Mouse (Mus musculus) retina, postnatal 7 days (tissue): ENCODE measurements around the gene Wdr11.
A peak's percentile ranks its signal among the peaks of the same experiment; 100 is the strongest.

Experiments
- DNase-seq: peaks from one replicate; pipeline ENCODE4 v3.0.0-alpha.2; 2012; ENCODE audit warnings: low read depth, low spot score

Gene Wdr11

DNA sequence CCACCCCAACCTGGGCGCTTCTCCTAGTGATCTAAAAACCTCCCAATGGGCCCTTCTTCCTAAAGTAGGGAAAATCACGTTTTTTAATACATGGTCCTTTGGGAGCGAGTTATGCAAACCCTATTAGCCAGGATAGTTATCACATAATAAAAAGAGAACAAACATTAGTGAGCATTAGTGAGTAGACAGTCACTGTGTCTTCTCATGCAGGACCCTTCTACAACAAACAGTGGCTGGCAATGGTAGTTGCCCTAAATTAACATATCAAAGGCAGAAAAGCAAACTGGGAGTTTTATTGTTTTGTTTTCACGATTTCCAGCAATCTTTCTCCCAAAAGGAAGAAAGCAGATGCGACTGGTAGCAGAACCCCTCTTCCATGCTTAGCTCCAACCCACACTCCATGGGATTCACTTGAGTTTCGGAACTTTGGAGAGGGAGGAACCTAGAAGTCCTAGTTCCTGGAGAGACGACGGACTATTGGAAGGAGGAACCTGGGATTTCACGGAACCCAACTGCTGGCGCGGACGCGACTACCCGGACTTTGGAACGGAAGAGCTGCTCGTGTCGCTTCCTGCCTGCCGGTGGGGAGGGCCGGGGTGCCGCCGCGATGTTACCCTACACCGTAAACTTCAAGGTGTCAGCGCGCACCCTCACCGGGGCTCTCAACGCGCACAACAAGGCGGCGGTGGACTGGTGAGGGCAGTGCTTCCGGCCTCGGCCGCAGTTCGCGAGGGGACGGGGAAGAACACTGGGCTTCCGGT is at the start of gene Wdr11:
Gene Wdr11, plus strand, starts transcription at position 493 of the 761 bp plus-strand sequence.
- peak; percentile 74 for DNase-seq

DNA sequence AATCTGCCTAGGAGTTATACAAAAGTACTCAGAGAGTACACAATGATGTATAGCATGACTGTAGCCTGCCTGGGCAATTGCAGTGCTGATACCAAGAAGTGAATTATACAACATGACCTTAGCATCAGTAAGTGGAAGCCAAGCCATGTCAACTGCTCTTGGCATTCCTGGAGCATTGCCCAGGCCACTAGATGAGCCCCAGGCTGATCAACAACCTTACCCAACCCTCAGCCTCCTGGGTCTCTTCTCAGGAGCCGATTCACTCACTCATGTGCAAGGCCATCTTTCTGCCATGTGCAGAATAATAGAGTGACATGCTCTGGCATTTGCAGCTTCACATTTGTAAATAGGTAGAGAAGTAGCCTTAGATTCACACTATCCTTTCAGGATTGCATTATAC is 24.1 kb upstream of the Wdr11 start:
- DNase-seq: no peak

DNA sequence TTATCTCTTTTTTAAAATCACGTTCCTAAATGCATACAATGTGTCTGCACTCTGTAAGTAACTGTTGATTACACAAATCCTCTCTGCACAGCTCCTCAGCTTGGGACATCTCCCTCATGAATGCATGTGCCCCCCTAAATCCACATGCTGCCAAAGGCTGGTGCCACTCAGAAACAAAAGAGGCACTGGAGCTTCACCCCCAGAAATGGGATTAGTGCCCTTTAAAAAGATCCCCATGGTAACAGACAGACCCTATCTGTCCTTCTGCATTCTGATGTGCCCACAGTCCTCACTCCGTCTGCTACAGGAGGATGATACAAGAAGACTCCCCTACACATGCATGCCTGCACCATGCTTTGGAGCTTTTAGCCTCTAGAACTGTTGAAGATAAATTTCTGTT is 23.3 kb upstream of the Wdr11 start:
- DNase-seq: no peak

DNA sequence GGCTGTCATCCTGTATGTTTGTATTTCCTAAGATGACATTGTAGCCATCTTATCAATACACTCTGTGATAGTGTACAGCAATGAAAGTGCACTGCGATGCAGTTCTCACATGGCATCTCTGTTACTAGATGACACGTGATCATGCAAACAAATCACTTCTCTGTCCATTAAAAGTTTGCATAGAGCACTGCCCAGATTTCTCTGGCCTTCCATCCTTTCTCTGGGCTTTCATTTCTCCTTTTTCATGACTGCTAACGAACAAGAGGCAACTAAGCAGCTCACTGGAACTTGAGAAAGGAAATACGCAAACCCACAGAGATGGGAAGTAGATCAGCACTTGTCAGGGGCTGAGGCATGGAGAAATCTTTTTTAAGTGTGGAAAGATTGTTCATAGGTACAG is 17.2 kb upstream of the Wdr11 start:
- DNase-seq: no peak

DNA sequence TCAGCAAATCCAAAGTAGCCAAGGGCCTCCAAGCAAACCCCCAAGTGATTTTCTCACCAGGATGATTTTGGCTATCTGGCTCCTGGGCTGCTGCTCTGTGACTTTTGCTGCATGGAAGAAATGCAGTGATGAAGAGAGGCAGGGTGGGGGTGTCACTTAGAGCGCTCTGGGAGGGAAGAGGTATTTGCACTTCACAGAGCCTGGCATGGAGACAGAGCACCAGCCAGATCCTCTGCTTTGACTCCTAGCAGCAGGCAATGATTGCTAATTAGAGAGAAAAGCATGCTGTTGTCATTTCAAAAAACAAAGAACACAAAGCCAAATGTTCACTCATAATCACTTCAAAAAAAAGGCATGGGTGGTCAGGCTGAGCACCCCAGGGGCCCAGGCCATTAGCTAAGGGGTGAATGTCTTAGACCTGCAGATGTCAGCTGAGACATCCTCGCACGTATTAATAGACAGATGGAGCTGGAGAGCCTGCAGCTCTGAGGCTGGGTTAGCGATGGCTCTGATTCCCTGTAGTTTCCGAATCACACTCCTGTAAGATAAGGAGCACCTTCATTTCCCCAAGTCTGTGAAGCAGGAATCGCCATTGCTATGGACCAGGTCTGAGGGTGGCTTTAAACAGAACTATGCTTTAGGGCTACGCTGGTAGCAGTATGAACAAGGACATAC is 16.4 kb upstream of the Wdr11 start:
- no peak for DNase-seq

DNA sequence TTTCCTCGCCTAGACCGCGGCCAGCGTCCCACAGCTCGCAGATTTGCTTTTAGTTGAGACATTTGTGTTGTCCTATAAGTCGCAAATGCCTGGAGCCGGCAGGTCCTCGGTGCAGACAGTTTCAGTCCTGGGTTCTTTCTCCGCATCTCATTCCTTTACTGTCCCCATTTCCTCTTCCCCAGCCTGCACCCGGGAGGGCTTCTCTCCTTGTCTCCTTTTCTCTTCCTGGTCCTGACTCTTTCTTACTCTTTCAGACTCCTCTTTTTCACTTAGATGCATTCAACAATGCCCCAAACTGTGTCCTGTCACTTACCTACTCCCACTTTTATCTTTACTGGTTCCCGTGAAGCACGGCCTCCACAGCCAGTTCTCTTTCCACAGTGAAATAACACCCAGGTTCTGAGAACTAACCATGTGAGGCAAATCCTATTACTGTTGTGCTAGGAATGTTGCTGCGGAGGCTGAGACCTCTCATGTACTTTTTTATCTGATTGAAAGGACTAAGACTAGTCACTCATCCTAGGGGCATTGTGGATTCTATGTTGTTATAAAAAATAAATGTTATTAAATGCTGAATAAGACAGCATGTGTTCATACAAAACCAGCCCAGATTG is 576 bp downstream of the Wdr11 start:
- DNase-seq: peak; percentile 19

DNA sequence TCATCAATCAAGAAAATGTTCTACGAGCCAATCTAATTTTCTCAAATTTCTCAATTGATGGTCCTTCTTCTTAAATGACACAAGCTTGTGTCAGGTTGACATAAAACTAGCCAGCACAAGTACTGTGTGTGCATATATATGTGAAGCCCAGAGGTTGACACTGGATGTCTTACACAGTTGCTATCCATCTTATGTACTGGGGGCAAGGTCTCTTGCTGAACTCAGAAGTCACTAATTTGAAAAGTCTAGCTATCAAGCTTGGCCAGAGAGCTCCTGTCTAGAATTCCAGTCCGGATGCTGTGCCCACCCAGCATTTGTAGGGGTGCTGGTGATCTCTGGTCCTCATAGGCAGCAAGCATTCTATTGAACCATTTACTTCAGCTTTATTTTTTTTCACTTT is 5.5 kb downstream of the Wdr11 start:
- DNase-seq: no peak

DNA sequence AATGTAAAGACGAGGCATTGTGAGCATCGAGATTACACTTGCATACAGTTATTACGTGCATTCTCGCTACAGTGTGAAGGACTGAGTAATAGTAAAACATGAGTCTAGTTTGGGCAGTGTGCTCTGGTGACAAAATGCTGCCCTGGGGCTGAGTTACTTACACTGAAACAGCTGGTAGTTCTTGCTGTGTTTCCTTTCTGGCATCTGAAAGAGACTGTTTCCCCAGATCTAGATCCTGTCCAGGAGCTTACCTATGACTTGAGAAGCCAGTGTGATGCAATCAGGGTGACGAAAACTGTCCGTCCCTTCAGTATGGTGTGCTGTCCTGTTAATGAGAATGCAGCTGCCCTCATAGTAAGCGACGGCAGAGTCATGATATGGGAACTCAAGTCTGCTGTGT is 14.6 kb downstream of the Wdr11 start:
- DNase-seq: no peak

DNA sequence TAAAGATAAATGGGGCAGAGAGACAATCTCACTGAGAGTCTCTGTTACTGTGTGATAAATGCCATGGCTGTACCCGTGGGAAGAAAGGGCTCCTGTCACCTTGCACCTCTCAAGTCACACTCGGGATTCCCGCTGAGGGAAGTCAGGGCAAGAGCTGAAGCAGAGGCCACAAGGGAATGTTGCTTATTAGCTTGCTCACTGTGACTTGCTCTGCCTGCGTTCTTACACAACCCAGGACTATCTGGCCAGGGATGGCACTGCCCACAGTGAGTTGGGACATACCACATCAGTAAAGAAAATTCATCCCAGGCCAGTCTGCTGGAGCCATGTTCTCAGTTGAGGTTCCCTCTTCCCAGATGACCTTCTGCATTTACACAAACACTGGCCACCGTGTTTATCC is 29.5 kb downstream of the Wdr11 start:
- DNase-seq: no peak

DNA sequence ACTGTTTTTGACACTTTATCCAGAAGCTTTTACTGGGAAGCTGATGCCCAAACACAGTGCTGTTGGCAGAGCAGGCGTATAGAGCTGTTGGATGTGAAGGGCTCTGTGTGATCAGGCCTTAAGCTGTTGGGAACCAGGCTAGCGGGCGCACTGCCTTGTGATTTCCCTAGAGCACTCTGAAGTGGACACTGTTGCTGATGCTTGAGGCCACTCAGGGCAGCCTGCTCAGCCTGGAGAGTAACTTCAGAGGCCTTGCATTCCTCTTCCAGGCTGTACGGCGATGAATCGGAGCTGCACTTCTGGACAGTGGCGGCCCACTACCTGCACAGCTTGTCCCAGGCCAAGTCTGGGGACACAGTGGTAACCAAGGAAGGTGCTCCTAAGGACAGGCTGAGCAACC is 38.7 kb downstream of the Wdr11 start:
- no peak for DNase-seq

DNA sequence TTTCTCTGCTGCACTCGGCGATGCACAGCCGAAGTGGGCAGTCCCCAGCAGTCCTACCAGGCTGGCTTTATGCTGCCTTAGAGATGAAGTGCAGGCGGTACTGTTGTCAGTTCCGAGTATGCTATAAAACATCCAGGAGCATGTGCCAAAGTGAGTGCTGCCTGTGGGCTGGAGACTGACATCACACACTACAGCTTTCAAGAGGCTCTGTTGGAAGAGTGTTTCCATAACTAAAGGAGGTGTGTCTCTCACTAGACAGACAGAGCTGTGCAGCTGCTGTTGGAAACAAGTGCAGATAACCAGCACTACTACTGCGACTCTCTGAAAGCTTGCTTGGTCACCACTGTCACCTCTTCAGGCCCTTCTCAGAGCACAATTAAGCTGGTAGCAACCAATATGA is 39.8 kb downstream of the Wdr11 start:
- no peak for DNase-seq

DNA sequence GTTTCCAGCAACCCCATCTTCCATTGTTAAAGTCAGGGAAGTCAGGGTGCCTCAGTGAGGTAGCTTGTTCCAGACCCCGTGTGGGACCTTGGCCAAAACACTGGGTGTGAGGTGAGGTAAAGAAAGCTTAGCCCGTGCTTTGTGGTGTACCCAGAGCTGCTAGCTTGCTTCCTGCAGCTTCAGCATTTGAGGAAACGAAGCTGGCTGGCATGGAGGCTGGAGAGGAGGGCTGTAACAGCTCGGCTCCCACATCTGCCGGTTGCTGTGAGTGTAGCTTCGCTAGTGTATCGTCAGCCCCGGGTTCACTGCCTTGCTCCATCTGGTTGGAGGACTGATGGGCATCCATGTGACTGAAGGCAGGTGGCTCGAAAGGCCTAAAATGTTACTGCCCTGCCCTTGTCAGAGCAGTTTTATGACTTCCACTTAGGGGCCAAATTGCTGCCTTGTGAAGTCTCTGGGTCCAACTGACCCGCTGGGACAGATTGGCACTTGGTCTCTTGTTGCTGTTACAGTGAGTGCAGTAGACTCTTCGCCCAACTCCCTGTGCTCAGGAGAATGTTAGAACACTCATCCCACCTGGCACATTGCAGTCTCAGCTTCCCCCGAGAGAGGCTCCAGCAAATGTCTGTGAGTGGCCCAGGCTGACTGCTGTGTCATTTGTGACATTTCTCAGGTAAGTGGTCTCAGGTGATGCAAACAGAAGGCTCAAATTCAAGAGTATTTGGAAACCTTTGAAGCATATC is 44.4 kb downstream of the Wdr11 start:
- DNase-seq: no peak

DNA sequence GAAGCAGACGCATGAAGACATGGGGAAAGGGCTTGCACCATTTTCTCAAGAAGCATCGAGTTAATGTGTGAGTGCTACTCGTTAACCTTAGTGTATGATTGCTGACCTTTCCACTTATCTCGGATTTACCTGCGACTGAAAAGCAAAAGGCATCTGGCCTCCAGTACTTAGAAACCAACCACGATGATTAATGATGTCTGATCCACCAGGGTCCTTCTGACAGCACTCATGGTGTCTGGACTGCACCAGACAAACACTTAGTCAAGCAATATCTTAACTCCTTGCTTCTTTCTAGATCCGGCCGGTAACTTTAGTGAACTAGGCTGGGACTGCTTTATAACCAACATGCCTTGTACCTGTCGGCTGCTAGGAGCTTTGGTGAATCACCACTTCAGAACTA is 45.3 kb downstream of the Wdr11 start:
- no peak for DNase-seq

DNA sequence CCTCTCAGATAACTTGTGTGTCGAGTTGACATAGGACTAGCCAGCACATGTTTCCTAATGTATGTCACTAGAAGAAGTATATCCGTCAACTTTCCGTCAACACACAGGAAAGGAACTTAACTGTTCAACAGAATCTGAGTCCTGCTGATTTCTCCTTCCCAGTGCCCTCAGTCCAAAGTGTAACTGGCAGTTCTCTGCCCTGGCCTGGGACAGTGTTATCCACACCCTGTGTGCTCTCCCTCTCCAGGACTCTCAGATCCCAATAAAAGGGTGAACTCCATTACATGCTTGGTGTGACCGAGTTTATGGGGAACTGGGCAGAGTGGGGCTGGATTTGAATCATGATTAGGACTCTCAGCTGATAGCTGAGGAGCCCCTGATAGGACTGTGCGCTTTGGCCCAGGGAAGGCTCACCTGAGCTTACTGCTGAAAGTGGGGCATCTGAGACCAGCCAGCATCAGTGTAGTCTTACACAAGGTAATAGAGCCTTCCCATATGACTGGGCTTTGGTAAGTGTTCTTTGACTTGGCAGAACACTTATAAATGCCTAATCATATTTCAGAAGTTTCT is 46.3 kb downstream of the Wdr11 start:
- DNase-seq: no peak

DNA sequence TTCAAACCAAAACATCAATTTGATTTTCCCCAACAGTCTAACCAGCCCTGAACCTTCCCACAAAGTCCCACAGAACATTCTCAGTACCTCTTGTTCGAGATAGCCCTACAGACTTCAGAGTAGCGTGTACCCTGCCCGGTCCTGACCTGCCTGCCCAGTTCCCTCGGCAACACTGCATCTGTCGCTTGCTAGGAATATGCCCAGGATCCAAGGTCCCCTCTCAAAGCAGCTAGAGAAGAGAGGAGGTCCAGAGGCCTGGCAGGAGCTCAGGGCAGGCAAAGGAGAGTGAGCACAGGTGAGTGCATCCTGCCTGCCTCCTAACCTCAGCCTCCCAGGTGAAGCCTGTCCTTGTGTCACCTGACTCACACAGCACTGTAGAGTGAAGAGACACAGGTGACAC is 47.3 kb downstream of the Wdr11 start:
- DNase-seq: no peak

DNA sequence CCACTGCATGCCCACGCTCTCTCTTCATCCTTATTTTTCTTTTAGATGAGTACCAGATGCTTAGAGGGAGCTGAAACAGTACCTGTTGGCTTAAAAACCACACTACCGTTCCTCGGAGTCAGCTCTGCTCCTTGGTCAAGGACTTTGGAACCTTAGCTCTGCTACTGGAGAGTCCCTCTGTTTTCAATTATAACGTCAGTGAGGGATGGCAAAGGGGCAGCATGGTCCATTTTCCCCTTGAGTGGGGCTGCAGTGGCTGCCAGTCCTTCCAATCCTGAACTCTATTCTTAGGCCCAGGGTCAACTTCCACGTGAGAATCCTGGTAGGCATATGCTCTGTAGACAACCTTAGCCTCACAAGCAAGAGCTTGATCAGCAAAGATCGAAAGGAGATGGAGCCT is 48.2 kb downstream of the Wdr11 start:
- DNase-seq: no peak

DNA sequence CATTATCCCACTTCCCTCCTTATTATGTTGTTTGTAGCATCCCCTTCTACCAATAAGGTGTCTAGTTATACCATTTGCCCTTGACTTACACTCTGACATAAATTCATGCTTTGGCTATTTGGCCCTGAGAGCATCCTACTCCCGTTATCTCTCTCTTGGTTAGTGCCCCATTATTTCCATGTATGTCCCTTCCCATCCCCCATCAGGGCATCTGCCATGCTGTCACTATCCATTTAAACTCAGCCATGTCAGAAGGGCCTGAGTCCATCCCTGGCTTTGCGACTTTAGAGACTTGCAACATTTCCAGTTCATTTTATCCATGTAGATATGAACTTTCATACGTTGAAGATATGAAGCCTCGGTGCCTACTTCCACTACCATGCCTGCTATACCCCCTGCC is 51.6 kb downstream of the Wdr11 start:
- DNase-seq: no peak

DNA sequence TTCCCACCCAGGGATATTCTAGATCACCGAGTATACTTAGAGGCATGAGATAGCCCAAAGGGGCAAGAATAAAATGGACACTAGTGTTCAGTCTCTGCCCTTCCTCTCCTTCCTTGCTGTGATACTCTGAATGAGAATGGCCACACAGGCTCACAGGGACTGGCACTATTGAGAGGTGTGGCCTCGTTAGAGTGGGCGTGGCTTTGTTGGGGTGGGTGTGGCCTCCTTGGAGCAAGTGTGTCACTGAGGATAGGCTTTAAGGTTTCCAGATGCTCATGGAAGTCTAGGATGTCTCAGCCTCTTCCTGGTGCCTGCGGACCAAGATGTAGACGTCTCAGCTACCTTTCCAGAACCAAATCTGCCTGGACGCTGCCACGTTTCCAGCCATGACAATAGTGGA is 56.1 kb downstream of the Wdr11 start:
- no peak for DNase-seq

DNA sequence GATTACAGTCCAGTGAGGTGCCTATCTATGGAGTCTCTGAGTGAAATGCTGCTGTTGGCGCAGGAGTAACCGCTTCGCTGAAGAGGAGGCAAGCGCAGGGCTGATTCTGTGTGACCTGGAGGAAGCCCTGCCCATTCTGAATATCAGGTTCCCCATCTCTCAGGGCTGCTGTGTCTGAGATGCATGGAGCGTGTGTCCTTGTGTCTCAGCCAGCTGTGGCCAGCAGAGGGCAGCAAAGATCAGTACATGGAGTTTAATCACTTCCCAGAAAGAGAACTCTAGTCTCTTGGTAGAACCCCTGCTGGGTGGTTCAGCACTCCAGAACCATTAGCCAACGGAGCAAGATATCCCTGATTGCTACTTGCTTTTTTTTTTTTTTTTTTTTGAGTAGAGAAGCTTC is 57.3 kb downstream of the Wdr11 start:
- peak; percentile 76 for DNase-seq

DNA sequence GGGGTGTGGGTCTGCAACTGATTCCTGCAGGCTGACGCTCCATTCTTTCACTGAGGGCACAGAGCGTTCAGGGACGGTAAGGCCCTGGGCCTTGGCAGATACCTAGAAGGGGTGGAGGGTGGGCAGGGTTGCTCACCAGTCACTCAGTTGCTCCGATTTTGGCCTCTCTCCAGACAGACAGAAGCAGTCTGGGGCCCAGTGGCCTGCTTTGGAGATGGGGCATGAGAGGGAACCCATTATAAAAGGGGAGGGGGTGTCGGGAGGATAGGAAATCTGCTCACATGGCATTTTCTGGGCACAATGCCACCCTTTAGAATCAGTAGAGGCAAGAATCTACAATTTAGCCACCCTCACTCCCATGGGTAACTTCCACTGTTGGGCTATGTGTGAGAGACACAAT is 59.1 kb downstream of the Wdr11 start:
- DNase-seq: no peak

DNA sequence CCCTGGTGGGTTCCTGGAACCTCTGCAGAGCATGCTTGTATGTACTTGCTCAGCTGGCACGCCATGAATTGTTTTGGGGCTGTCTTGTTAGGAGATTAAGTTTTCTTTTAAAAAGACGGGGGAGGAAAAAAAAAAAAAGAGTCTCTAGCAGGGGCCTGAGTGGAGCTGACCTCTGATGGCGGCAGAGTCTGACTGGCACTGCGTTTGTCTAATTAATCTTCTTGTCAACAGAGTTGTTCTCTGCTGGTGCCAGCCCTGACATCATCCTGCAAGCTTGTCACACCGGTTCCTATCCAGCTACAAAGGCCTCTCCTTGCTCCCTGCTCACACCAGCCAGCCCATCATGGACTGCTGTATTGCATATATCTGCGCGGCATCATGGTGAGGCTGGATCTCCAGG is 60.1 kb downstream of the Wdr11 start:
- no peak for DNase-seq

DNA sequence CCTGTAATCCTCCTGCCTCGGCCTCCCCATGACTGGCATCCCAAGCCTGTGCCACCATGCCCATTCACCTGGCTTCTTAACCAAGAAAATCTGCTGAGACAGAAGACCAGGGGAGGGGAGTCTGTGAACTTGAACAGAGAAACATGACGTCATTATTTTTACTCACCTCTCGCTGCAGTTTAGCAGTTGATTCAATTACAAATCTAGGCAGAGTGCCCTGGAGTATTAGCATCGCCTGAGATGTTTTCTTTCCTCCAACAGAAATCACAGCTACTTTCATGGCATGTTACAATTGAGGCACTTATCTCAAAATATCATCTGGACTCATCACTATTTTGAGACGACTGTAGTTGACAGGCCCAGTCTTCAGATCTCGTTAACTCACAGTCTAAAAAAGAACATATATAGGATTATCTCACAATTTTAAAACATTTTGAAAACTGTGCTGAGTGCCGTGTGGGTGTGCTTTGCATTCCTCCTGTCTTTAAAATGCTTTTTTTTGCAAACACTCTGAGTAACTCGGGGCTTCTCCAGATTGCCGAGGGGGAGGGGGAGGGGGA is 61.3 kb downstream of the Wdr11 start:
- no peak for DNase-seq
